Mouse (Mus musculus) adrenal gland, postnatal 4 days (tissue): ENCODE measurements around the gene Psmc3. TPM values are rescaled to one million over a fixed set of nuclear protein-coding genes. Genes with fewer than 3 reads are reported as not detected.

Source experiments
- DNase-seq, 2 experiments: peaks; one replicate each; pipeline ENCODE4 v3.0.0; 2021 to 2022; ENCODE audit warnings: low spot score in 2 of 2, mixed read lengths in 2 of 2
- total RNA-seq, 2 experiments: library from RNA; stranded (reverse); gene quantifications; 2 replicates each; pipeline ENCODE4 v1.2.3; 2021

Psmc3 gene
- total RNA-seq, 2 experiments from 2014 or later: 203 to 210 TPM

GRCm38 (mm10) chr2:91080784-91081513 is 27.1 kb downstream of the Psmc3 start:
- DNase-seq: no peak

DNA sequence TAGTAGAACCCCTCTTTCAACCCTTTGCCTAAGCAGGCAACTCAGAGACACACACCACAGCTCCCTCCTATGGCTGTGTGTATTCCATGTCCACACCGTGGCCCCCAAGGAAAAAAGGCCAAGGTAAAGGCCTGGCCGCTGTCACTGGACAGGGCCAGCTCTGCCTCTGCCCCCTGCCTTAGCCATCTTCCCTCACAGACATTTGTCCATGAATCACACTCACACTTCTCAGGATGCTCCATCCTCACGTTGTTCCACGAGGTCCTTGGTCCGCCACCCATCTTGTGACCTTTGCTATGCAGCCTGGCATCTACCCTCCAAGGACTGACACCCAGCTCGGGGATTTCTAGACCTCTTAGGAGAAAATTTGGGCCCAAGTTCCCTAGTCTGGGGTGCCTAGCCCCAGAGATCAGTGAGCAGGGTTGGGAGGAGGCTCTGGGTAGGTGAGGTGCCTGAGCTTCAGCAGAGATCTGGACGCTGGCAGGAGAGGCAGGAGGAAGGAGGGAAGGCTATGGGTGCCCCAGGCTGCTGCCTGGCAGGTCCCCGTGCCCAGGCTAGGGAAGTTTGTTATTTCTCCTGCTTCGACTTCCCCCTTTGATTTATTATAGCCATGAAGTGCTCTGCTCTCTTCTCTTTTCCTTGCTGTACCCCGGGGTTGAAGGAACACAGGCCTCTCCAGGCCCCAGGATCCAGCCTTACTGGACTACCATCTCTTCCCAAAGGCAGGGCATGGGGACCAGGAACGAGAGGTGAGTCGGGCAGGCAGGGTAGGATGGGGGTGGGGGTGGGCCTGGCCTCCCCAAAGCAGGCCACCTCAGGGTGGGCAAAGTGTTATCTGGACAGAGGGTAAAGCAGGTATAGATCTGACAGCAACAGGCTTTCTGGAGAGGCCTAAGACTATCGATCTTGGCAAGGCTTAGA is 28.2 kb downstream of the Psmc3 start, which contains the start of gene Spi1:
Spi1 (plus strand) TSS at position 616 of the 921 bp plus-strand sequence.
- no peak for DNase-seq

DNA sequence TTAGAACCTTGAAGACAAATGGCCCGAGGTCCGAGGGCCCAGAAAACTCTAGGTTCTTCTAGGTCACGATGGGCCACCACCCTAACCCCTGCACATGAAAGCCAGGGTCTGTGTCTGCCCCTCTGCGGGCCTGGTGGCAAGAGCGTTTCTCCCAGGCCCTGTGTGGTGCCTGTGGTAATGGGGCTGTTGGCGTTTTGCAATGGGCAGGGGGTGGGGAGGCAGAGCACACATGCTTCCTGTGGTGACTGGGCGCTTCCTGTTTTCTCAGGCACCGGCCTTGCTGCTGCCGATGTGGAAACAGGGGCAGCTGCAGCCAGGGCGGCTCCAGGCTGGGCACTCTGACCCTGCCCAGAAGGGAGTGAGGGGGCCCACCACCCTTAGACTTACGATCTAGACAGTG is 29.0 kb downstream of the Psmc3 start:
- peak in 1 of 2 experiments; percentile 34 for DNase-seq

DNA sequence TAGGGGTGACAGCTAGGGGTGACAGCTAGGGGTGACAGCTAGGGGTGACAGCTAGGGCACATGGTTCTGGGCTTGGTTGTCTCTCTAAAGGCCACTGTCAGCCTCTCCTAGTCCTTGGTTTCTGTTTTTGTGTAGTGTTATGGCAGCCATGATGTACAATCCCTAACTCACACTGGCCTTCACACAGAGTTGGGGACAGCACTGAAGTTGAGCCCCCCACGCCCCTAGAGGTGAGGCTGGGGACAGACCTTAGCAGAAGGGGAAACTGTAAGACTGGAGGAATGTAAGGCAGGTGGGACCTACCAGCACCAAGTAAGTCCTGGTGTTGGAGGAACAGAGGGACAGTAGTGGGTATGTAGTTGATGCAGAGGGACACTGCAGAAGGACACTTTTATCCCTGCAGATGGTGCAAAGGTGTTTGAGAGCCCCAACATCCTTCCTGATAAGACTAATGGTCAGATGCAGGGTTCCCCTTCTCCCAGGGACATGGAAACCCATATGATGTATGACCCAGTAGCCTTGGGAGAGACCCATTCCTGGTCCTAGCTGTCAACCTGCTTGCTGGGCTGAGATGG is 29.6 kb downstream of the Psmc3 start:
- no peak for DNase-seq

DNA sequence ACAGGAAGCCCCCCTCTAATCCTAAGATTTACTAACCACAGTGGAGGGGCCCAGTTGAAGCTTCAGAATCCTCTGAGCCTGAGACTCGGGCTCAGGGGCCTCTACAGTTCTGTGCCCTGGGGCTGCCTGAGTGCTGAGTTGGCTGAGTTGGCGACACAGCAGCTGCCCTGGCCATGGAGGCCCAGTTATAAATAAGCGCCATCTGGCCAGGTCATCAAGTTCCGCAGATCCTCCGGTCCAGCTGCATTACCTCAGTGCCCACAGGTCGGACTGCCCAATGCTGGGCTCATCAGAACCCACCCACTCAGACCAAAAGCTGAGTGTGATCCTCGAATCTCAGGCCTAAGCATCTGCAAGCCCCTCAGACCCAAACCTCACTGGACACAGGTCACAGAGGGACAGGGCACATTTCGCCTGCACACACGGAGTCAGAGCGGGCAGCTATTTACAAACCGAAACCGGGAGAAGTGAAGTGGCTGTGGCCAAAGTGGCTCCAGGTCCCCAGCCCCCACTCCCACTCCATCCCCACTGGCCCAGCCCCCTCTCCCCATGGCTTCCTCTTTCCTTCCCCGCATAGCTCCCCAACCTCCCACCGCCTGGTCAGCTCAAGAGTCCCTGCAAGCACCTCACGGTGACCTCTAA is 30.5 kb downstream of the Psmc3 start:
- DNase-seq: no peak

- DNase-seq: no peak
Measured at GRCm38 (mm10) chr2:91085494-91086391, 31.9 kb downstream of the Psmc3 start.

- DNase-seq: no peak
Measured at GRCm38 (mm10) chr2:91086392-91087237, 32.8 kb downstream of the Psmc3 start.

- no peak for DNase-seq
Measured at GRCm38 (mm10) chr2:91087453-91087852, 33.6 kb downstream of the Psmc3 start.

- DNase-seq: no peak
Measured at GRCm38 (mm10) chr2:91088987-91089386, 35.2 kb downstream of the Psmc3 start.

GRCm38 (mm10) chr2:91090208-91090607 is 36.4 kb downstream of the Psmc3 start:
- no peak for DNase-seq

- DNase-seq: no peak
Measured at GRCm38 (mm10) chr2:91090827-91091226, 37.0 kb downstream of the Psmc3 start.

DNA sequence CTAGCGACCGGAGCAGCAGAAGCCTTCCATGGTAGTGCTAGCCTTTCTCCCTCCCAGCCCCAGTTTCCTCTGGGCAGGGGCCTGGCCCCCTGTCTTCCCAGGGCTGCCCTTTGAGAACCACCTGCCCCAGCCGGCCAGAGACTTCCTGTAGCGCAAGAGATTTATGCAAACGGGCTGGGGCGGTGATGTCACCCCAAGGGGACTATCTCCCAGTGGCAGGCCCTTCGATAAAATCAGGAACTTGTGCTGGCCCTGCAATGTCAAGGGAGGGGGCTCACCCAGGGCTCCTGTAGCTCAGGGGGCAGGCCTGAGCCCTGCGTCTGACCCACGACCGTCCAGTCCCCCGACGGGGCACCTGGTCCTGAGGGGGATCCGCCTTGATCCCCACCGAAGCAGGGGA is 42.7 kb downstream of the Psmc3 start:
- DNase-seq: no peak

- DNase-seq: no peak
Measured at GRCm38 (mm10) chr2:91097015-91097414, 43.2 kb downstream of the Psmc3 start.

GRCm38 (mm10) chr2:91098156-91098555 is 44.3 kb downstream of the Psmc3 start:
- DNase-seq: no peak

DNA sequence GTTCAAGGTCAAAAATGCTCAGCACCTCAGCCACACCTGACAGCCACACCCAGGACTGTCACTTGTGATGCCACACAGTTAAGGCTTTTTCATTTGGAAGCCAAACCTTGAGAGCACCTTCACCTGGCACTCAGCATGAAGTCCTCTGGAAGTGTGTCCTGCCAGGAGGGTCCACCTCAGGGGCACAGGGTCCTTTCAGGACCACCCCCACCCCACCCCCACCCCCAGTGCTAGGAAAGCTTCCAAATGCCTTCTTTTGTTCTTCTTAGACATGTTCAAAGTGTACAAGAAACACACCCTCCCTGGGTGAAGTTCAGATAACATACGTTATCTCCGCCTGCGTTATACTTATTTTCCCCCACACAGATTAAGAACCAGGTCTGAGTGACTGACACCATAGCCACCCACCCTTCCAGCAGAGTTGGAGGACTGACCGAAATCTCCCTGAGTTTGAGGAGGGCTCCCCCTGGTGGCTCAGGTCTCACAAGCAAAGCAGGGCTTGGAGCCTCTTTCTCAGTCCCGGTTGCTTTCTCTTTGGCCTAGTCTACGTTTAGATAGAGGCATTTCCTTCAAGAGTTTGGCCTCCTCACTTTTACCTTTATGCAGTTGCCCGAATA is 47.4 kb downstream of the Psmc3 start:
- peak; percentile 81 to 90 for DNase-seq

DNA sequence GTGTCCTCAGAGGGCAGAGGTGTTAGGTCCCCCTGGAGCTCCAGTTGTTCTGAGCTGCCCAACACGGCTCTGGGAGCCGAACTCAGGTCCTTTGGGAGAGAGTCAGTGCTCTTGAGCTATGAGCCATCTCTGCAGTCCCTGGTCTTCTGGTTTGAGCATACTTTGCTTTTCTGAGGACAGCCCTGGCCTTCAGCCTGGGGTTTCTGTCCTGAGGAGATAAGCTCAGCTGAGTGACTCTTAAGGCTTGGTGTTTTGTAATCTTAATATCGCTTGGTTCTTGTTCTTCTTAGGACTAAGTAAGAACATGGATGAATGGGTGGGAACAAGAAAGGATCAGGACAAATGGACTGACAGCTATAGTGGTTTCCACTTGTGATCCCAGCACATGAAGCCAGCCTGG is 54.3 kb downstream of the Psmc3 start:
- no peak for DNase-seq

DNA sequence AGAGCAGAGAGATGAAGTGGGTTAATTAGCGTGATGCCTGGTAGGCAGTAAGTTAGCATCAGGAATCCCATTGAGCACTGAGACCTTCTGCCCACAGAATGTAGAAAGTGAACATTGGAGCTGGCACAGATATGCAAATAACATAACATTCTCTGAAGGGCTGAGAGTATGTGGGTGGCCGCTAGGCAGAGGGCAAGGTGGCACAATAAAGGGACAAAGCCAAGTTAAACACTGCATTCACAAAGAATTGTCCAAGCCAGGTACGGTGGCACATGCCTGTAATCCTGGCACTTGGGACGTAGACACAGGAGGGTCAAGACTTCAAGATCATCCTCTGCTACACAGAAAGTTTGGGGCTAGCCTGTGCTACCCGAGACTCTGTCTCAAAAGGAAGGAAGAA is 55.4 kb downstream of the Psmc3 start:
- no peak for DNase-seq

- DNase-seq: no peak
Measured at GRCm38 (mm10) chr2:91109807-91110385, 56.1 kb downstream of the Psmc3 start.

DNA sequence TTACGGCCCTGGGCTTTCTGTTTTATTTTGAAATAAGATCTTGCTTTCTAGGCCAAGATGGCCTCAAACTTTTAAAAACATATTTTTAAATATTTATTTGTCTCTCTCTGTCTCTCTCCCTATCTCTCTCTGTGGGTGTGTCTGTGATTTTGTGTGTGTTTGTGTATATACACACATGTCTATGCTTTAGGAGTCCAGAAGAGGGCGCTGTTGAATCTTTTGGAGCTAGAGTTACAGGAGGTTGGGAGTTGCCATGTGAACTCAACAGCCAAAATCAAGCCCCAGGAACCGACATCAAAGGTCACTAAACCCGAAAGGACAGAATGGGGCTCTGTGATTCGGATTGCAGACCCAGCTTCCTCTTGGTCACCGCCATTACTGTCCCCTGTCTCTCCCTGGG is 56.6 kb downstream of the Psmc3 start:
- DNase-seq: no peak
